Mouse (Mus musculus): ENCODE measurements around the gene Srpk2. TPM values are rescaled to one million over a fixed set of nuclear protein-coding genes. Genes with fewer than 3 reads are reported as not detected.

The Srpk2 gene
- polyA plus RNA-seq, 1 experiment from 2014 or later: 56.2 TPM

DNA sequence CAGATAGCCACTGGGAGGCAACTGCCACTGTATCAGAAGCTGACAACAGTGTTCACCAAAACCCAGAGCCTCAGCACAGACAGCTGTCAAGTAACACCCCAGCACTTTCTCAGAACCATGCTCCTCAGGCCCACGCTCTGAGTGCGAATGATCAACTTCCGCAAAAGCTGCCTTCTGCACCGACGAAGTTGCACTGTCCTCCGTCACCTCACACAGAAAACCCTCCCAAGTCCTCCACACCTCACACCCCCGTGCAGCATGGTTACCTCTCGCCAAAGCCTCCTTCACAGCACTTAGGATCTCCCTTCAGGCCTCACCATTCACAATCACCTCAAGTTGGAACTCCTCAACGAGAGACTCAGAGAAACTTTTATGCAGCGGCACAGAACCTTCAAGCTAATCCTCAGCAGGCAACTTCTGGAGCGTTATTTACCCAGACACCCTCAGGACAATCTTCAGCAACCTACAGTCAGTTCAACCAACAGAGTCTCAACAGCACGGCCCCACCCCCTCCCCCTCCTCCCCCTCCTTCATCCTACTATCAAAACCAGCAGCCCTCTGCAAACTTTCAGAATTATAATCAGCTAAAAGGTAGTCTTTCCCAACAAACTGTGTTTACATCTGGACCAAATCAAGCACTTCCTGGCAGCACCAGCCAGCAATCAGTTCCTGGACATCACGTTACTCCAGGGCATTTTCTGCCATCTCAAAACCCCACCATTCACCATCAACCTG is 182.7 kb downstream of the Srpk2 start:
- H3K36me3 ChIP-seq: peaks cover 53% of the 10 kb centered on the region
- H3K27me3 ChIP-seq: no peaks in the 10 kb centered on the region
- no peak overlapping the region for H3K27ac ChIP-seq (replicated peaks)
- H3K9me3 ChIP-seq (replicated peaks): no peaks in the 10 kb centered on the region
- no peak for ATAC-seq (ENCODE audit: insufficient number of reproducible peaks, low FRiP score, low TSS enrichment, low read depth)
- no peak overlapping the region for H3K4me3 ChIP-seq (replicated peaks)
- H3K4me1 ChIP-seq: peaks cover 8% of the 10 kb centered on the region; the same call in 1 of the 2 replicates
- H3K9ac ChIP-seq: no peak overlapping the region
- 56% methylated on average over 13 of the region's 13 CpGs for WGBS
- no peak overlapping the region for H3K4me2 ChIP-seq (replicated peaks)

DNA sequence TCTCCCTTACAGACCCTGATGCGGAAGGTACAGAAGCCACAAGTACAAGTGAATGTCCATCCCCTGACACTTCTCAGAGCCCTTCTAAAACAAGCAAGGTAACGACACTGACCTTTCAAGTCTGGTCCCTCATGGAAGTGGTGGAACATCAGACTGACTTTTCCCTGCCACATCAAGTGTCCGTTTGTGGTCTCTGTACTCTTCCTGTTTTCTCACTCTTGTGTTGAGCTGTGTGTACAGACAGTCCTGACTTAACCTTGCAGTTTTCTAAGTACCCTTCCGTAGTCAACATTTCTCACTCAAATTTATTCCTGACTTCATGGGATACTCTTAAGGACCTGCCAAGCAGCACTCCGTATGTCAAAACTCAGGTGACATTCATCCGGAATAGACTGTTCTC is 183.7 kb downstream of the Srpk2 start:
- peaks cover 58% of the 10 kb centered on the region for H3K36me3 ChIP-seq

DNA sequence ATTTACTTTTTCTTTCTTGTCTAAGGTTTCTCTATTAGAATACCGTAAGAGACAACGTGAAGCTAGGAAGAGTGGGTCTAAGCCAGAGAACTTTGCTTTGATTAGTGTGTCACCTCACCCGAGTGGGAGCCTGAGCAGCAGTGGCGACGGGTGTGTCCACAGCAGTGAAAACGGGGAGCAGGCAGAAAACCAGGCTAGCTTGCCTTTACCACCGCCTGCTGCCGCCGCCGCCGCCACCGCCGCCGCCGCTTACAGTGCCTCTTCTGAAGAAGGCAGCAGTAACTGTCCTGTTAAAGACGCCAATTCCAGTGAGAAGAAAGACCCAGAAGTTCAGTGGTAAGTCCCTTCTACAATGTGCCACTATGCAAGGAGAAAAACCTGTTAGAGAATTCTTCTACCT is 185.2 kb downstream of the Srpk2 start:
- no peaks in the 10 kb centered on the region for H3K27me3 ChIP-seq

More for the DNA sequence above, 183.7 kb downstream of the Srpk2 start:
- 83% methylated on average over 6 of the region's 6 CpGs for WGBS
- Histone ChIP-seq H3K27ac (replicated peaks) (no peak overlapping the region), H3K27me3 (no peaks in the 10 kb centered on the region), H3K4me2 (replicated peaks) (no peak overlapping the region), H3K4me1 (peaks cover 8% of the 10 kb centered on the region; the same call in 1 of the 2 replicates), H3K9ac (no peak overlapping the region), H3K4me3 (replicated peaks) (no peak overlapping the region), H3K9me3 (replicated peaks) (no peaks in the 10 kb centered on the region)
- no peak for ATAC-seq (ENCODE audit: insufficient number of reproducible peaks, low FRiP score, low TSS enrichment, low read depth)

DNA sequence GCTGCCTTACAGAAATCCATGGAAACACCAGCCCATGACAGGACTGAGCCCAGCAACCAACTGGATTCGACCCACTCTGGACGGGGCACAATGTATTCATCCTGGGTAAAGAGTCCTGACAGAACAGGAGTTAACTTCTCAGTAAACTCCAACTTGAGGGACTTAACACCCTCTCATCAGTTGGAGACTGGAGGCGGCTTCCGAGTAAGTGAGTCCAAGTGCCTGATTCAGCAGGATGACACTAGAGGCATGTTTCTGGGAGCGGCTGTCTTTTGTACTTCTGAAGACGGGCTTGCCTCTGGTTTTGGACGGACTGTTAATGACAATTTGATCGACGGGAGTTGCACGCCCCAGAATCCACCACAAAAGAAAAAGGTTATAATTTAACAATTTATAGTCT is 186.5 kb downstream of the Srpk2 start:
- 84% methylated on average over 10 of the region's 10 CpGs for WGBS
- Histone ChIP-seq H3K4me1 (peaks cover 8% of the 10 kb centered on the region; the same call in 1 of the 2 replicates), H3K9ac (no peak overlapping the region), H3K4me2 (replicated peaks) (no peak overlapping the region), H3K36me3 (peaks cover 78% of the 10 kb centered on the region), H3K9me3 (replicated peaks) (no peaks in the 10 kb centered on the region), H3K27me3 (no peaks in the 10 kb centered on the region), H3K4me3 (replicated peaks) (no peak overlapping the region), H3K27ac (replicated peaks) (no peak overlapping the region)
- no peak for ATAC-seq (ENCODE audit: insufficient number of reproducible peaks, low FRiP score, low TSS enrichment, low read depth)

More for the DNA sequence above, 185.2 kb downstream of the Srpk2 start:
- no peak overlapping the region for H3K4me2 ChIP-seq (replicated peaks)
- H3K27ac ChIP-seq (replicated peaks): no peak overlapping the region
- H3K36me3 ChIP-seq: peaks cover 66% of the 10 kb centered on the region
- no peak overlapping the region for H3K9ac ChIP-seq
- no peak for ATAC-seq (ENCODE audit: insufficient number of reproducible peaks, low FRiP score, low TSS enrichment, low read depth)
- no peak overlapping the region for H3K4me3 ChIP-seq (replicated peaks)
- 90% methylated on average over 16 of the region's 16 CpGs for WGBS
- H3K9me3 ChIP-seq (replicated peaks): no peaks in the 10 kb centered on the region
- H3K4me1 ChIP-seq: peaks cover 8% of the 10 kb centered on the region; the same call in 1 of the 2 replicates

DNA sequence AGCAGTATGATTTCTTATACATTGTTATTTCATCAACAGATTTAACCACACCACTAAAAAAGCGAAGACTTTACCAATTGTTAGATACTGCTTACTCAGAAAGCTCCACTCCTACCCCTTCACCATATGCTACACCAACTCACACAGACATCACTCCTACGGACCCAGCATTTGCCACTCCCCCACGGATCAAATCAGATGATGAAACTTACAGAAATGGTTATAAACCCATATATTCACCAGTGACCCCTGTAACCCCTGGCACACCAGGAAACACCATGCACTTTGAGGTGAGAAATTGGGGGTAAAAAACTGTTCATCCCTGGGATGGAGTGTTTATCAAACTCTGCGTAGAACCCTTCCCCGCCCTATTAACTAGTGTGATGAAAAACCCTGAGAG is 187.5 kb downstream of the Srpk2 start:
- no peak overlapping the region for H3K4me2 ChIP-seq (replicated peaks)
- peaks cover 79% of the 10 kb centered on the region for H3K36me3 ChIP-seq
- H3K27ac ChIP-seq (replicated peaks): no peak overlapping the region
- H3K27me3 ChIP-seq: no peaks in the 10 kb centered on the region
- peaks cover 5% of the 10 kb centered on the region; the same call in 1 of the 2 replicates for H3K4me1 ChIP-seq
- H3K9ac ChIP-seq: no peak overlapping the region
- 92% methylated on average over 5 of the region's 5 CpGs for WGBS
- no peaks in the 10 kb centered on the region for H3K9me3 ChIP-seq (replicated peaks)
- ATAC-seq (ENCODE audit: insufficient number of reproducible peaks, low FRiP score, low TSS enrichment, low read depth): no peak
- H3K4me3 ChIP-seq (replicated peaks): no peak overlapping the region

DNA sequence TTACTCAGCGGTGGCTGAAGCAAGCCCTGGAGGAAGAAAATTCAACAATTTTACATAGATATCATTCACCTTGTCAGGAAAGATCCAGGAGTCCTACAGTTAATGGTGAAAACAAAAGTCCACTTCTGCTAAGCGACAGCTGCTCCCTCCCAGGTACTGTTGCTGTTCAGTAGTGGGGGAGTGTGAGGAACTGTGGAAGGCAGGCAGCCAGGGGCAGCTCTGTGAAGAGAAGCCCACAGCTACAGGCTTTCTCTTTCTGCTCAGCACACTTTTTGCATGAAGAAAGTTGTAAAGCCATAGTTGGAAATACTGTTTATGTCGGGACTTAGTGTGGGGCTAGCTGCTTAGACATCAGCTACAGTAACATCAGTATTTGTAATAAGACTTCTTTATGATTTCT is 188.0 kb downstream of the Srpk2 start:
- peaks cover 77% of the 10 kb centered on the region for H3K36me3 ChIP-seq
- ATAC-seq (ENCODE audit: insufficient number of reproducible peaks, low FRiP score, low TSS enrichment, low read depth): no peak
- H3K4me1 ChIP-seq: no peaks in the 10 kb centered on the region
- H3K27me3 ChIP-seq: no peaks in the 10 kb centered on the region
- H3K4me3 ChIP-seq (replicated peaks): no peak overlapping the region
- H3K9me3 ChIP-seq (replicated peaks): no peaks in the 10 kb centered on the region
- 85% methylated on average over 3 of the region's 3 CpGs for WGBS
- H3K4me2 ChIP-seq (replicated peaks): no peak overlapping the region
- H3K9ac ChIP-seq: no peak overlapping the region
- H3K27ac ChIP-seq (replicated peaks): no peak overlapping the region

DNA sequence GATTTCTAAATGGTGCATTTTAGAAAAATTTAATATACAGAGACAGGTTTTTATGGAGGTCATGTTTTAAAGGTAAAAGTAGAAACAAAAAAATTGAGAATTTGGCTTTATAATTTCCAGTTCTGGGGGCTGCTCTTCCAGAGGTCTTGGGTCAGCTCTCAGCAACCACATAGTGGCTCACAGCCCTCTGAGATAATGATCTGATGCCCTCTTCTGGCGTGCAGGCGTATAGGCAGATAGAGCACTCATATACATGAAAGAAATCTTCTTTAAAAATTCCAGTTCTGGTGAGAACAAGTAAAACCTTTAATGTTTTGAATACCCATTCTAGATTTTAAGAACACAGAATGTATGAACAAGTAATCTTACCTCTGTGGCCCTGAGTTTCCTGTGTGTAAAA is 193.6 kb downstream of the Srpk2 start:
- ATAC-seq (ENCODE audit: insufficient number of reproducible peaks, low FRiP score, low TSS enrichment, low read depth): no peak
- Histone ChIP-seq H3K9me3 (replicated peaks) (no peaks in the 10 kb centered on the region), H3K4me3 (replicated peaks) (no peak overlapping the region), H3K4me1 (no peaks in the 10 kb centered on the region), H3K27me3 (no peaks in the 10 kb centered on the region), H3K27ac (replicated peaks) (no peak overlapping the region), H3K36me3 (peaks cover 80% of the 10 kb centered on the region), H3K4me2 (replicated peaks) (no peak overlapping the region), H3K9ac (no peak overlapping the region)
- WGBS: 44% methylated on average over 2 of the region's 2 CpGs

DNA sequence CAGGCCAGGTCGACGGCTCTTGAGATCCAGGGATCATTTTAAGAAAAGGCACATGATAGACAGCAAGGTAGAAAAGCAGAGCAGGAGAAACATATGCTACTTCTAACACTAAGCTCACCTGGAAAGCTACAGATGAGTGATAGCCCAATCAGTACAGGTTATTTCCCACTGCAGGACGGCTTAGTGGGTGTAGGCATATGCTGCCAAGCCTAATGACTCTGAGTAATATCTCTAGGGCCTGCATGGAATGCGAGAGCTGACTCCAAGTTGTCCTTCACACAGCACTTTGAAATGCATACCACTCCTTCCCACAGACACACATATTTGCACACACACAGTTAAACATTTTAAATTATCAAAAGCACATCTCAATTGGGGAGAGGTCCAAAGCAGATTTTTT is 195.2 kb downstream of the Srpk2 start:
- peaks cover 80% of the 10 kb centered on the region for H3K36me3 ChIP-seq

DNA sequence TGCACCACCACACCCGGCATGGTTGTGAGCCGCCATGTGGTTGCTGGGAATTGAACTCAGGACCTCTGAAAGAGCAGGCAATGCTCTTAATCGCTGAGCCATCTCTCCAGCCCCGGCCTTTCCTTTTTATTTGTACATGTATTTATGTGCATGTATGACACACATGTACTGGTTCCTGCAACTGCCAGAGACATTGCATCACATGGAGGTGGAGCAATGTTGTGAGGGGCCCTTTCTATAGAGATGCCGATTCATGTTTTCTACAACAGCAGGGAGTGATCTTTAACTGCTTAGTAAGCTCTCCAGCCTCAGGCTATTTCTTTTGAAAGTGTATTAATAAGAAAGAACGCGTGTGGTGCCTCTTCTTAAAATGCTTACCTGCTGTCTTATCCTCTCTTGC is 200.6 kb downstream of the Srpk2 start:
- no peak overlapping the region for H3K9ac ChIP-seq
- WGBS: 78% methylated on average over 7 of the region's 7 CpGs
- H3K27ac ChIP-seq (replicated peaks): no peak overlapping the region
- no peak overlapping the region for H3K4me2 ChIP-seq (replicated peaks)
- no peaks in the 10 kb centered on the region for H3K9me3 ChIP-seq (replicated peaks)
- no peaks in the 10 kb centered on the region for H3K27me3 ChIP-seq
- no peaks in the 10 kb centered on the region for H3K4me1 ChIP-seq
- ATAC-seq (ENCODE audit: insufficient number of reproducible peaks, low FRiP score, low TSS enrichment, low read depth): no peak
- H3K36me3 ChIP-seq: peaks cover 75% of the 10 kb centered on the region
- no peak overlapping the region for H3K4me3 ChIP-seq (replicated peaks)

More for the DNA sequence above, 195.2 kb downstream of the Srpk2 start:
- H3K9ac ChIP-seq: no peak overlapping the region
- H3K27me3 ChIP-seq: no peaks in the 10 kb centered on the region
- ATAC-seq (ENCODE audit: insufficient number of reproducible peaks, low FRiP score, low TSS enrichment, low read depth): no peak
- WGBS: 81% methylated on average over 4 of the region's 4 CpGs
- no peak overlapping the region for H3K4me2 ChIP-seq (replicated peaks)
- H3K27ac ChIP-seq (replicated peaks): no peak overlapping the region
- no peak overlapping the region for H3K4me3 ChIP-seq (replicated peaks)
- H3K4me1 ChIP-seq: no peaks in the 10 kb centered on the region
- H3K9me3 ChIP-seq (replicated peaks): no peaks in the 10 kb centered on the region

DNA sequence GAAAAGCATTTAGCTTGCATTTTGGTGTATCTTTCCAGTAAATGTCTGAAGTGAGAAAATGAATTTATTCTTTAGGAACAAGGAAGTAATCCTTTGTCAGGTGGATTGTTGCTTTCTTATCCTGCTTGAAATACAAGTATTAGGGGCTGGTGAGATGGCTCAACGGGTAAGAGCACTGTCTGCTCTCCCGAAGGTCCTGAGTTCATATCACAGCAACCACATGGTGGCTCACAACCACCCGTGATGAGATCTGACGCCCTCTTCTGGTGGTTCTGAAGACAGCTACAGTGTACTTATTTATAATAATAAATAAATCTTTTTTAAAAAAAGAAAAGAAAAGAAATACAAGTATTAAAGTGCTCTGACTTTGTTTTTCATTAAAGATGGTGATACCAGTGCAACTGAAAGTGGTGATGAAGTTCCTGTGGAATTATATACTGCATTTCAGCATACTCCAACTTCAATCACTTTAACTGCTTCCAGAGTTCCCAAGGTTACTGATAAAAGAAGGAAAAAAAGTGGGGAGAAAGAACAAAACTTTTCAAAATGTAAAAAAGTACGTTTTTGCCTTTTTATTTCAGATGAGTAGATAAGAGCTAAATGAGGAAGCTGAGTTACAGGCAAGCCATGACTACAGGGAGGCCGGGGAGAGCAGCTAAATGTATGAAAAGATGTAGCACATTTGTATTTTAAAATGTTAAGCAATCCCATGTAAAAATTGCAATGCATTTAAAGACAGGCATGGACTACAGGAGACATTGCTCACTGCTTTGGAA is 211.1 kb downstream of the Srpk2 start:
- no peak for ATAC-seq (ENCODE audit: insufficient number of reproducible peaks, low FRiP score, low TSS enrichment, low read depth)
- Histone ChIP-seq H3K4me2 (replicated peaks) (no peak overlapping the region), H3K36me3 (peaks cover 42% of the 10 kb centered on the region), H3K27me3 (no peaks in the 10 kb centered on the region), H3K9me3 (replicated peaks) (no peaks in the 10 kb centered on the region), H3K4me1 (no peaks in the 10 kb centered on the region), H3K4me3 (replicated peaks) (no peak overlapping the region), H3K27ac (replicated peaks) (no peak overlapping the region), H3K9ac (no peak overlapping the region)
- 66% methylated on average over 6 of the region's 6 CpGs for WGBS

DNA sequence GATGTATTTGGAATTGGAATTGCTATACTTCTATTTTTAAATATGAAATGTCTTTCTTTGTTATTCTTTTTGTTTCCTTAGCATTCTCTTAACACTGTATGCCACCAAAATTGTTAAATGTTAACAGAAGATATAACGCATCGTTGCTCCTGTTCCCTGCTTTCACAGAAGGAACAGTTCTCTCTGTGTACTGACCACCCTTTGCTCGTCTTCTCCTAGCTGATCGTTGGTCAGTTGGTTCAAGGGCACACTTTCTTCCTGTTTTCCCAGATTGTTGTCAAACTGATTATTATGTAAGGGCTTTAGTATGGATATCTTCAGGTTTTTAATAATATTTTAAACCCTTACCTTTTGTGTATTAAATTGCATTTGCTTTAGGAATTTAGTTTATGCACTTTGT is 217.9 kb downstream of the Srpk2 start:
- H3K27ac ChIP-seq (replicated peaks): no peak overlapping the region
- 91% methylated on average over 4 of the region's 4 CpGs for WGBS
- no peaks in the 10 kb centered on the region for H3K9me3 ChIP-seq (replicated peaks)
- H3K4me3 ChIP-seq (replicated peaks): no peak overlapping the region
- H3K36me3 ChIP-seq: peaks cover 38% of the 10 kb centered on the region
- no peaks in the 10 kb centered on the region for H3K4me1 ChIP-seq
- ATAC-seq (ENCODE audit: insufficient number of reproducible peaks, low FRiP score, low TSS enrichment, low read depth): no peak
- H3K4me2 ChIP-seq (replicated peaks): no peak overlapping the region
- no peaks in the 10 kb centered on the region for H3K27me3 ChIP-seq
- no peak overlapping the region for H3K9ac ChIP-seq
